Mouse (Mus musculus): Measurements from ENCODE around the gene Tanc1. TPM values are rescaled to one million over a fixed set of nuclear protein-coding genes. Genes with fewer than 3 reads are reported as not detected.
A peak's percentile ranks its signal among the peaks of the same experiment; 100 is the strongest.

Gene Tanc1
- polyA plus RNA-seq, 1 experiment from 2014 or later, result 29.8 TPM

DNA sequence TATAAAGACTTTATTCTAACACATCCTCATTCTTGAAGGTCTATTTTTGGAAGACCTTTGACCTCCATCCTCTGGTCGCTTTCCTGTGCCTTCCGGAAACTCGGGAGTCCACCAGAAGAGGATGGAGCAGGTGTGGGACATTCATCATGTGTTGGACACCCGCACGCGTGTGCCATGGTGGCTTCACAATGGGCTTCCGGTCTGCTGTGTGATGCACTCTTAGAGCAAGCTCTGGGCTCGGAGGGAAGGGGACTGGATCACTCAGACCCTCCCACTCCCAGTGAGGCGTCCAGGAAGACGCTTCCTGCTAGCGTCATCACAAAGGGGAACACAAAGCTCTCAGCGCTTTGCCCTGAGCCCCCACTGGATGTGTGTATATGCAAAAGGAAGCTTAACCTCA, 95.0 kb downstream of the Tanc1 start:
- Histone ChIP-seq H3K4me3 (replicated peaks; ENCODE audit: low read depth, low read length) (no peak overlapping the region), H3K36me3 (ENCODE audit: insufficient read depth, low read length) (peaks cover 10% of the 10 kb centered on the region; the same call in 1 of the 2 replicates), H3K4me1 (replicated peaks; ENCODE audit: insufficient read depth, low read length) (no peaks in the 10 kb centered on the region), H3K27me3 (ENCODE audit: insufficient read depth, low read length) (no peaks in the 10 kb centered on the region), H3K27ac (no peak overlapping the region), H3K9ac (ENCODE audit: low read depth, low read length) (no peak overlapping the region), H3K9me3 (replicated peaks; ENCODE audit: low read length) (no peaks in the 10 kb centered on the region), H3K4me2 (ENCODE audit: low read length) (no peak overlapping the region)
- no peak for TF ChIP-seq CTCF (IDR thresholded peaks at IDR 0.05; ENCODE audit: low read depth)
- 66% methylated on average over 12 of the region's 12 CpGs for WGBS
- no peak for ATAC-seq (replicated peaks; ENCODE audit: low FRiP score, low read depth)
- no peak for DNase-seq (ENCODE audit: low spot score)

DNA sequence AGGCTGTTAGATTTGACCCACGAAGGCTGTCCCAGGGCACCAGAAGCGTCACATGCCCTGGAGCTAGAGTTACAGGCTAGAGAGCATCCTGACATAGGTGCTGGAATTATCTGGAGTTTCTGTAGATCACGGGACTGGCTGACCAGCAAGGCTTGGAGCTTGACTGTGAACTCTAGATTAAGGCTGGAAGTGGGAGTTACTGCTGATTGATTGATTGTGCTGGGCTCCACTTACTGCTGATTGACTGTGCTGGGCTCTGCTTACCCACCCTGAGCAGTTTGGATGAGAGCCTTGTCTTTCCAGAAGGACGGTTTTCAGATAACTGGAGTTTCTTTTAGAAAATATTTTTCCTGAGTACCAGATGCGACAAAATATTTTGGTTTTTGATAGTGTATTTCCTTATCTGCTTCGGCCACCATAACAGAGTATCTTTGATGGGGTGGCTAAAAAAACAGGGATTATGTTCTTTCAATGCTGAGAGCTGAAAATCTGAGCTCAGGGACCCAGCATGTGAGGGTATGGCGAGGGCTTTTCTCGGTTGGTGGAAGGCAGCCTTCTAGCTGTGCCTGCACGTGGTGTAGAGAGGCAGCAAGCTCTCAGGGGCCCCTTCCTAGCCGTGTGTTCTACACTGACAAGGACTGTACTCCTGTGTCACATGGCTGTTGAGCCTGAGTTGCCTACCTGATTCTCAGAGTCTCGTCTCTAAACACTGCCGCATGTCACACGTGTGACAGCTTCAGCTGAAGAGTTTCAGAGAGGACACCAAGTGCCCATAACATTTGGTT, 96.3 kb downstream of the Tanc1 start:
- peak; percentile 51 for DNase-seq (ENCODE audit: low spot score)
- Histone ChIP-seq H3K36me3 (ENCODE audit: insufficient read depth, low read length) (peaks cover 10% of the 10 kb centered on the region; the same call in 1 of the 2 replicates), H3K9ac (ENCODE audit: low read depth, low read length) (no peak overlapping the region), H3K27ac (0 out of 2 replicates have a peak overlapping the region, but pooled peaks have one; percentile 13), H3K4me3 (replicated peaks; ENCODE audit: low read depth, low read length) (no peak overlapping the region), H3K9me3 (replicated peaks; ENCODE audit: low read length) (no peaks in the 10 kb centered on the region), H3K27me3 (ENCODE audit: insufficient read depth, low read length) (no peaks in the 10 kb centered on the region), H3K4me2 (ENCODE audit: low read length) (no peak overlapping the region), H3K4me1 (replicated peaks; ENCODE audit: insufficient read depth, low read length) (no peaks in the 10 kb centered on the region)
- WGBS, result 53% methylated on average over 13 of the region's 13 CpGs
- no peak for TF ChIP-seq CTCF (IDR thresholded peaks at IDR 0.05; ENCODE audit: low read depth)
- ATAC-seq (replicated peaks; ENCODE audit: low FRiP score, low read depth), result no peak

DNA sequence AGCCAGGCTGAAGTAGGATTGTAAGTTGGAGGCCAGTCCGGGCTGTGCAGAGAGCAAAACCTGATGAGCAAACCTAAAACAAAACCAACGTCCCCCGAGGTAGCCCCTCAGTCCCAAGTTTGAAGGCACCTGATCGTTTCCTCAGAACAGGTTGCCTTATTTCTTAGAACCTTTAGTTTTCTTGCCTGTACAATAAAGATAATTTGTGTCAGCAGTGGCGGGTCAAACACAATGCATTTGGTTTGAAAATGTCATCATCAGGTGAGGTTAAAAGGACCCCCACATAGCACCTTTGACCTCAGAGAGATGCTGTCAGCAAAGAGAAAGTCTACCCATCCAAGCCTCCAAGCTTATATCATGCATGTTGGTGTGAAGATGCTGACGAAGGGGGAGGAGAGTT, 98.9 kb downstream of the Tanc1 start:
- Histone ChIP-seq H3K4me2 (ENCODE audit: low read length) (no peak overlapping the region), H3K36me3 (ENCODE audit: insufficient read depth, low read length) (peaks cover 3% of the 10 kb centered on the region; the same call in 1 of the 2 replicates), H3K27me3 (ENCODE audit: insufficient read depth, low read length) (no peaks in the 10 kb centered on the region), H3K4me3 (replicated peaks; ENCODE audit: low read depth, low read length) (no peak overlapping the region), H3K9ac (ENCODE audit: low read depth, low read length) (no peak overlapping the region), H3K9me3 (replicated peaks; ENCODE audit: low read length) (no peaks in the 10 kb centered on the region), H3K27ac (no peak overlapping the region), H3K4me1 (replicated peaks; ENCODE audit: insufficient read depth, low read length) (0 out of 2 replicates have a peak, but pooled peaks cover 9% of the 10 kb centered on the region)
- no peak for TF ChIP-seq CTCF (IDR thresholded peaks at IDR 0.05; ENCODE audit: low read depth)
- ATAC-seq (replicated peaks; ENCODE audit: low FRiP score, low read depth), result no peak
- WGBS, result 79% methylated on average over 6 of the region's 6 CpGs
- DNase-seq (ENCODE audit: low spot score), result no peak

DNA sequence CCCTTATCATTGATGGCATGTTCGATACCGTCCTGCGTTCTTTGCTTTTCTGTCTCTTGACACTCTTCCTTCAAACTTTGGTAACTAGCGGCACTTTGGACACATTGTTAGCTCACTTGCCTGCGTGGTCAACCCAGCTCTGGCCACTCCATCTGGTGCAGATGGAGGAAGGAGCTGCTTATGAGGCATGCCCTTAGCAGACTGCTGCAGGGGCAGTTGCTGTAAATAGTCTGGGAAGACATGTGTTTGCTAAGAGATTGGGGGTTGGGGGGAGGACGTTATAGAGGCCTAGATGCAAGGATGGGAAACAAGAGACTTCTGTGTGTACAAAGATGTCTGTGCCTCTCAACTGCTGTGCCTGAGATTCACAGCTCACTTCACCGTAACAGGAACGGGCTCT, 100.2 kb downstream of the Tanc1 start:
- no peak overlapping the region for H3K27ac ChIP-seq
- H3K4me1 ChIP-seq (replicated peaks; ENCODE audit: insufficient read depth, low read length), result peaks cover 9% of the 10 kb centered on the region; the same call in 1 of the 2 replicates
- H3K9me3 ChIP-seq (replicated peaks; ENCODE audit: low read length), result no peaks in the 10 kb centered on the region
- no peaks in the 10 kb centered on the region for H3K36me3 ChIP-seq (ENCODE audit: insufficient read depth, low read length)
- H3K9ac ChIP-seq (ENCODE audit: low read depth, low read length), result no peak overlapping the region
- WGBS, result 77% methylated on average over 8 of the region's 8 CpGs
- no peak for ATAC-seq (replicated peaks; ENCODE audit: low FRiP score, low read depth)
- TF ChIP-seq CTCF (IDR thresholded peaks at IDR 0.05; ENCODE audit: low read depth), result no peak
- DNase-seq (ENCODE audit: low spot score), result no peak
- no peak overlapping the region for H3K4me2 ChIP-seq (ENCODE audit: low read length)
- no peaks in the 10 kb centered on the region for H3K27me3 ChIP-seq (ENCODE audit: insufficient read depth, low read length)
- no peak overlapping the region for H3K4me3 ChIP-seq (replicated peaks; ENCODE audit: low read depth, low read length)

DNA sequence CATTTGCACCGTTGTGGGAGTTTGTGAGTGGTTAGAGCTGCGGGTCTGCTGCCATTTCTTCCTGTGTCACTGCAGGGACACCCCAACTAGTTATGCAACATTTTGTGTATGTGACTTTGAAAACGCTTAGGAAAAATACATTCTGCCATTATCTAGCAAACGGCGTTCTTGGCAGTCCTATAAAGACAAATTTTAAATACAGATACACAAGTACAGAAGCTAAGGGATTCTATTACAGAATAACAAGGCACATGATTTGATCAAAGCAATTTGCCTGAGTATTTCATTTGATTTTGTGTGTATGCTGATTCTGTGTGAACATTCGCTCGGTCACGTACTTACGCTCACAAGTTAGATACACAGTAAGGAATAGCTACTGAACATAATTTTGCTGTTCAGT, 100.6 kb downstream of the Tanc1 start:
- H3K4me3 ChIP-seq (replicated peaks; ENCODE audit: low read depth, low read length), result no peak overlapping the region
- H3K9me3 ChIP-seq (replicated peaks; ENCODE audit: low read length), result no peaks in the 10 kb centered on the region
- no peaks in the 10 kb centered on the region for H3K36me3 ChIP-seq (ENCODE audit: insufficient read depth, low read length)
- DNase-seq (ENCODE audit: low spot score) (no peak), ATAC-seq (replicated peaks; ENCODE audit: low FRiP score, low read depth) (no peak)
- 85% methylated on average over 9 of the region's 9 CpGs for WGBS
- peaks cover 9% of the 10 kb centered on the region; the same call in 1 of the 2 replicates for H3K4me1 ChIP-seq (replicated peaks; ENCODE audit: insufficient read depth, low read length)
- no peaks in the 10 kb centered on the region for H3K27me3 ChIP-seq (ENCODE audit: insufficient read depth, low read length)
- no peak overlapping the region for H3K9ac ChIP-seq (ENCODE audit: low read depth, low read length)
- no peak for TF ChIP-seq CTCF (IDR thresholded peaks at IDR 0.05; ENCODE audit: low read depth)
- no peak overlapping the region for H3K27ac ChIP-seq
- no peak overlapping the region for H3K4me2 ChIP-seq (ENCODE audit: low read length)

DNA sequence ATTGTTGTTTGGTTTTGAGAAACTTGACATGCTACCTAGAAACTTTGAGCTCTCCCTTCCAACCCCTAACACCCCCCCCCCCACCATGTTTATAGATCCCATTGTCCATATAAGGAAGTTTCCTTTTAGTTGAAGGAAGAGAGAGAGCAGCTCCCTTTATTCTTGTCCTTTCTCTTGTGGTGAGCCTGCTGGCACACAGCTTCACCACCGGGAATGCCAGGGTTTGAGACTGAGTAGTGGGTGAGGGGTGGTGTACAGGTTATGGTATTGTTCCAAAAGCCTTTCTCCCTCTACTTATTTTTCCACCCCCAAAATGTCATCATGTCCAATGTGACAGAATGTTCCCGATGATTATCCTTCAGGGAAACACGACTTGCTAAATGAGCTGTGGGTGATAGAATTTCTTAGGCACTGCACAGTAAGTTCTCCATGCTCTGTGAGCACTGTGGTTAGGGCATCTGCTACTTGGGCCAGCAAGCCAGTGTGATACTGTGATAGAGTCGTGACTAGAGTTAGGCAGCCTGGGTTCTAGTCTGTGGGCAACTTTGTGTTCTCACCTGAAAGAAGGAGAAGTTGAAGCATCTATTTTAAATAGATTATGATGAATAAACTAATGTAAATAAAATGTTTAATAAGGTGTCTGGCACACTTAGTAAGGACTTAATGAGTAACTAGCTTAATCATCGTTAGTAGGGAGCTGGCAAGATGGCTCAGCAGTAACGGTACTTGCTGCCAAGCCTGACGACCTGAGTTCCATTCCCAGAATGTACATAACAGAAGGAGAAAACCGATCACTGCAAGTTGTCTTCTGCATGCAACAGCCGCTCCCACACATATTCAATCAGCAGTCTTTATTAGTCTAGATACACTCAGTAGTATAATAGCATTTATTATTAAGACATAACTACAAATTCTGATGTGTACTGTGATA, 102.0 kb downstream of the Tanc1 start:
- 64% methylated on average over 9 of the region's 9 CpGs for WGBS
- Histone ChIP-seq H3K4me3 (replicated peaks; ENCODE audit: low read depth, low read length) (no peak overlapping the region), H3K36me3 (ENCODE audit: insufficient read depth, low read length) (no peaks in the 10 kb centered on the region), H3K4me2 (ENCODE audit: low read length) (no peak overlapping the region), H3K27ac (no peak overlapping the region), H3K27me3 (ENCODE audit: insufficient read depth, low read length) (no peaks in the 10 kb centered on the region), H3K4me1 (replicated peaks; ENCODE audit: insufficient read depth, low read length) (peaks cover 12% of the 10 kb centered on the region), H3K9ac (ENCODE audit: low read depth, low read length) (no peak overlapping the region), H3K9me3 (replicated peaks; ENCODE audit: low read length) (no peaks in the 10 kb centered on the region)
- no peak for DNase-seq (ENCODE audit: low spot score)
- TF ChIP-seq CTCF (IDR thresholded peaks at IDR 0.05; ENCODE audit: low read depth), result no peak
- no peak for ATAC-seq (replicated peaks; ENCODE audit: low FRiP score, low read depth)

Measured in kidney, postnatal 0 days (tissue).